Mouse (Mus musculus) ovary, postnatal 10 days (tissue): ENCODE results near the gene Osbpl9.

ENCODE experiments used
- DNase-seq: peaks from one replicate; pipeline ENCODE4 v3.0.0; 2022; ENCODE audit warnings: low spot score

Gene Osbpl9

GRCm38 (mm10) chr4:109201582-109202424 lies at the start of gene Osbpl9:
Osbpl9 (minus strand) TSS chr4:109202272.
- DNase-seq: peak; percentile 94

DNA sequence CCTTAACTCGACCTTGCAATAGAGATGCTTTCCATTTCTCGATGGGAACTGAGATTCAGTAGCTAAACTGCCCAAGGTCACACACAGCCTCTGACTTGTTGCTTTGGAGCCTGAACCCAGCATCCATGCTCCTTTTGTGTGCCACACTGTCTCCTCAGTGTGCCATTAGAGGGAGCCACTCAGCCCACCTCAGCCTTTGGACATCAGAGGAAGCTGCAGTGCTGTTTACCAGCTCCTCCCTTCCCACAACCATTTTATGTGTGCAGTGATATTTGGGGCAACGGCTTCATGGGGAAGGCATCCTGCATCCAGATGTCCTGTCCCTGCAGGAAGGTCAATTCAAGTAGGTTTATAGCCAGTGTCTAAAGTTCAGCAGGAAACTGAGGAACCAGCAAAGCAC lies 49.5 kb upstream of the Osbpl9 start:
- DNase-seq: no peak

DNA sequence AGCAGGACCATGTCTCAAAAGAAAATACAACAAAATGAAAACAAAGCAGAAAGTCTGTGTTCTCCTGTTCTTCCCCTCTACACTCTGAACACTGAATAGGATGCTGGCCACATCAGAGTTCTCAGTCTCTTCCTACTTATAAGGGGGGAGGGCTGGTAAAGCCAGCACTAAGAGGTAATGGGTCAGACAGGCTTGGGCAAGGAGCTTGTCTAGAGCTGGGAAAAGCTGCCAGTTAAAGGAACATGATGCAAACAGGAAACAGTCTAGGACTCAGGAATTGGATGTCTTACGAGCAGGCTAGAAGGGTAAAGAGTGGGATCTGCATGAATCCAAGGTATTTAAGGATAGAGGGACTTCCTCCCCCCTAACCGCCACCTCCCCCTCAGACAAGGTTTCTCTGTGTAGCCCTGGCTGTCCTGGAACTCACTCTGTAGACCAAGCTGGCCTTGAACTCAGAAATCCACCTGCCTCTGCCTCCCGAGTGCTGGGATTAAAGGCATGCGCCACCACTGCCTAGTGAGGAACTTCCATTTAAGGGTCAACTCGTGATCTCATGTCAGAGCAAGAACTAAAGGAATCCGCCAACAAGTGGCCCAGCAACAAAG lies 43.0 kb upstream of the Osbpl9 start:
- no peak for DNase-seq

DNA sequence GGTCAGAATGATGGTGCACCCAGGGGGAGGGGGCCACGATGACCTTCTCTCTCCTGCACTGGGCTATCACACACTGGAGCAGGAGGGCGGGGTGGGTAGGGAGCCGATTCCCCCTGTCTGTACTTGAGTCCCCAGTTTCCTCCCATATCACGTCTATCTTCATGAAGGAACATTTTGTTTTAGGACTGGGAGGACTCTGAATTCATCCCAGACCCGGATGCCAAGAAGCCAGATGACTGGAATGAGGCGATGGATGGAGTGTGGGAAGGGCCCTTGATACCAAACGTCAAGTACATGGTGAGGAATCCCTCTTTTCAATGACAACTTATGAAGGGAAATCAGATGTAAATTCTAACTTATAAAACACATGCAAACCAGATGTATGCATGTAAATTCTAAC lies 42.4 kb upstream of the Osbpl9 start:
- DNase-seq: no peak

- DNase-seq: no peak
Measured at GRCm38 (mm10) chr4:109241934-109242333, 39.9 kb upstream of the Osbpl9 start.

DNA sequence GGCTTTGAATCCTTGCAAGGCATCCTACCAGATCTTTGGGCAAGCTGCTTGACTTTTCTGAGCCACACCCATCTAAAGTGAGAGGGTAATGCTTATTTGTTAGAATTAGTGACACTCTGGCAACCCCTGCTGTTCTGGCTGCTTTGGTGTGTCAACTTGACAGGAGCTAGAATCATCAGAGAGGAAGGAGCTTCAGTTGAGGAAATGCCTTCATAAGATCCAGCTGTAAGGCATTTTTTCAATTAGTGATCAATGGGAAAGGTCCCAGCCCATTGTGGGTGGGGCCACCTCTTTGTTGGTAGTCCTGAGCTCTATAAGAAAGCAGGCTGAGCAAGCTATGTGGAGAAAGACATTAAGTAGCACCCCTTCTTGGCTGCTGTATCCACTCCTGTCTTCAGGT lies 39.1 kb upstream of the Osbpl9 start:
- DNase-seq: no peak

DNA sequence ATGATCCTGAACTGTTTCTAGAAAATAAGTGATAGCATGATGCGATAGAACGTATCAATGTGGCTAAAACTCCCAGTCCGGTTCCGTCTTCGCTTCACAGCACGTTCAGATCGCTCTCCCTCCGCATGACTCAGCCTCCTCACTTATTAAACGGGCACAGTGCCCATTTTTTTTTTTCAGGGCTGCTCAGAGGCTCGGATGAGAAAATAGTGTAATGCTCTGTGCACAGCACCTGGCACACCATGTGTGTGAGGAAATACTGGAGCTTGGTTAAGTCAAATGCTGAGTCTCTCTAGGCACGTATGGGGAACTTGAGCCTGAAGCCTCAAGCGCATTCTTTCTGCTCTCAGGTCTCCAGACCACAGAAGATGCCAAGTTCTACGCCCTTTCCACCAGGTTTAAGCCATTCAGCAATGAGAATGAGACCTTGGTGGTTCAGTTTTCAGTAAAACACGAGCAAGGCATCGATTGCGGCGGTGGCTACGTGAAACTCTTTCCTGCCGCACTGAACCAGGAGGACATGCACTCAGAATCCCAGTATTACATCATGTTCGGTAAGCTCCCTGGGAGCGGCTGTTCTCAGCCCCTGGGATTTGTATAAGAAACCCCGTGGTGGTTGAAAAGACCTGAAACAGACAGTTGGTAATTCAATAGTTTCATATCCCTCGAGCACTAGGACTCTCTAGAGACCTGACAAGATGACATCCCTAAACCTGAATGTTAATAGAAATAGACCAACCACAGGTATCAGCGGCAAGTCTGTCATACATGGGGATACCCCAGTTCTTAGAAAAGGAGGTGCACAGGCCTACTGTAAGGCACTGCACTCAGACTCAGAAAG lies 36.6 kb upstream of the Osbpl9 start:
- no peak for DNase-seq

GRCm38 (mm10) chr4:109236186-109236879 lies 34.3 kb upstream of the Osbpl9 start:
- no peak for DNase-seq

- DNase-seq: no peak
Measured at GRCm38 (mm10) chr4:109234806-109235350, 32.8 kb upstream of the Osbpl9 start.

DNA sequence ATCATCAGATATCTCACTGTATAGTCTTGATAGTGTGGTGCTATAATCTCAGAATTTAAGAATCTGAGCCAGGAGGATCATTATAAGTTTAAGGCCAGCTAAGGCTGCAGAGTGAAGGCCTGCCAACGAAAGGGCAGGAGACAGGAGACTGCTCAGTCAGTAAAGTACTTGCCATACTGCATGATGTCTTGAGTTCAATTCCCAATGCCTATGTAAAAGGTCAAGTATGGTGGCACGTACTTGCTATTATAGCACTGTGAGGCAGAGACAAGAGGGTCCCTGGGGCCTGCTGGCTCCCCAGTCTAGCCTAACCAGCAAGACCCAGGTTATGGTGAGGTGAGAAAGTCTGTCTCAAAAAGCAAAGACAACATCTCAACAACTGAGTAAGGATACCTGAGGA lies 32.1 kb upstream of the Osbpl9 start, which contains the start of gene Calr4:
Calr4 (plus strand) TSS at position 301 of the 400 bp plus-strand sequence.
- DNase-seq: no peak

DNA sequence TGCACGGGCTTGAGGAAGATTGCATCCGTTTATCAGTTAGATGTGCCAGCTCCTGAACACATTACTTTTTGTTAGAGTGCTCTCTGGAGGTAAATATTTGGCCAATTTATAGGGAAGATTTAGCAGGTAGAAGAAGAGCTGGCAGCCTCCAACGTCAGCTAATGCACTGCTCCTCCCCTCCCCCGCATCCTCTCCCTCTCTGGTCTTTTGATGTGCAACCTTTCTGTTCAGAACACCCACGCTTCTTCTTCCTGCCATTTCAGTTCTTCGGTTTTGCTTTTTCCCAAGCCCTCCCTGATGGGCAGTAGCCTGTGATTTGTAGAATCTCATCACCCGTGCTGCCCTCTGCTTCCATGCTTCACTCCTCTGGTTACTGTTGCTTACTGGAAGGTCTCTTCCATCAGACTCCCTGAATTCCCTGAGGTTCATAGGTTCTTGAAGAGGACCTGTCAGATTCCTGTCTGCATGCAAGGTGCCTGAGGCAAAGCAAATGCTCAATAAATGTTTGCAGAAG lies 27.8 kb upstream of the Osbpl9 start:
- DNase-seq: no peak

DNA sequence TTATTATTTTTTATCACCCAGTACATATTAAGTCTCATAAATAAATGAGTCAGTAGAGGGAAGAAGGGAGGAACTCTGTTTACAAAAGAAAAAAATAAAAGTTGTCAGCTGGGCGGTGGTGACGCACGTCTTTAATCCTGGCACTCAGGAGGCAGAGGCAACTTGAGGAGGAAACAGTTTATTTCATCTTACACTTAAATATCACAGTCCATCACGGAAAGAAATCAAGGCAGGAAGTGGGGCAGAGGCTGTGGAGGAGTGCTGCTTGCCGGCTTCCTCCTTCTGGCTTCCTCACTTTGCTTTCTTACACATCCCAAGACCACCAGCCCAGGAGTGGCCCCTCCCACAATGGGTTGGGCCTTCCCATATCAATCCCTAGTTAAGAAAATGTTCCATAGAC lies 24.0 kb upstream of the Osbpl9 start:
- no peak for DNase-seq

GRCm38 (mm10) chr4:109225606-109226005 lies 23.5 kb upstream of the Osbpl9 start:
- no peak for DNase-seq

GRCm38 (mm10) chr4:109224762-109225552 lies 22.9 kb upstream of the Osbpl9 start:
- DNase-seq: peak; percentile 44

DNA sequence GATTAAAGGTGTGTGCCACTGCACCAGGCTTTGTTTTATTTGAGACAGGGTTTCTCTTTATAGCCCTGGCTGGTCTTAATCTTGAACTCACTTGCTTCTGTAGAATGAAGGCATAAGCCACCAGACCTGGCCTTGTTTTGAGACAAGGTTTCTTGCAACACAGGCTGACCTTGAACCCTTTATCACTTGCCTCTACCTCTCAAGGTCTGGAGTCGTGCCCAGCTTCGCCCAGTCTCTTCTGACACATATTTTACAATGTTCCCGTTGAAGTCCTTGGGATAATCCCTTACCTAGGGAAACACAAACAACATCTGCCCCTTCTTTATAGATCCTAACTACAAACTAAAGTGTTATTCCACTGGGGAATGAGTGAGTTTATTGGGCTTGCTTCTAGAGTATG lies 19.9 kb upstream of the Osbpl9 start:
- no peak for DNase-seq

DNA sequence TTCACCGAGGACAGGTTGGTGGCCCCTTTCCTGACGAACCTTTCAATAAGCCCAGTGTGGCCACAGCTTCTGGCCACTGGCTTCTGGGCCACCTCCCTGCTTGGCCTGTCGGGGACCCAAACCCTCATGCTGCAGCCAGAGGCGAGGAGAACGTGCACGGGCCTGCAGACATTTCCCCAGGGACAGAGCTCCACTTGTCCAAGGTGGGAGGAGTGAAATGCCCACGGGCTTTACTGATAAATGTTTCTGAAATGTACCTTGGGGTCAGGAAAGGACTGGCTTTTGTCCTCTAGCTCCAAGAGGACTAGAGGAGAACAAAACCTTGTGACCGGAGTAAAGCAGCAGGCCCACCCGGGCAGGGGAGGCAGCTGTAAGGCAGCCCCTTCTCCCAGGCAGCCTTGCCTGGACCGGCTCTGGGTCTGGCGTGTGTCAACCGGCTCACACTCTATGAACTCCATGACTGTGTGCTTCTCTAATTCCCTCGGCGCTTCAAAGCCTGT lies 18.4 kb upstream of the Osbpl9 start:
- no peak for DNase-seq

DNA sequence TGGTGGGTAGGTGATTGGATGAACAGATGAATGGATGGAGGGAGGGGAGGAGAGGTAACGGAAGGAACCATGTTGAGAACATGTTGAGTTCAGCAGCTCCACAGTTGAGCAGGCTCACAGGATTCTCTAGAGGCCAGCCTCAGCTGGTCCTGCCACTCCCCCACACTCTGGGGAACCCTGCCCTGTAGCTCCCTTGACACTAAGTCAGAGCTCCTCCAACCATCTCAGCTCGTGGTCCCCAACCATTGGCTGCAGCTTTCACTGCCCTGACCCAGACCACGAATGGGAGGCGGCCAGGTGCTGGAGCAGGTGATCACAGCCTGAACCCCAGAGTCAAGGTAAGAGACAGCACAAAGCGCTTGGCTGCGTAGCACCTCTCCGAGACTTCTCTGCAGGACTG lies 15.9 kb upstream of the Osbpl9 start:
- no peak for DNase-seq

- no peak for DNase-seq
Measured at GRCm38 (mm10) chr4:109213986-109214385, 11.9 kb upstream of the Osbpl9 start.

DNA sequence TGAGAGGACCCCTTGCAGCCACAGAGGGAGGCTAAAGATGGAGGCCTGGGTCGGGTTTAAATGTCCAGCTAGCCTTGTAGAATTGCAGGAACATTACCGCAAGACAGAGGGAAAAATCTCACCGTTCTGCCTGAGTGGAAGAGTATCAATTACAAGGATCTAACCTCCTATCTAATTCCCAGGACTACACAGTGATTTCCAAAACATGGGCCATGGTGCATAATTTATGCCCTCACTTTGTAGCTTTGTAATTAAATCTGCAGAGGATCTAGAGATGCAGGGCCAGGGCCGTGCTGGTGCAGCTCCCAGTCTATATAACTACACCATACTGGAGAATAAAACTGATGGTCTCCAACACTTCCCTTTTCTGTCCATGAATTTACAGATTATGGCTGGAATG lies 8.8 kb upstream of the Osbpl9 start:
- no peak for DNase-seq

DNA sequence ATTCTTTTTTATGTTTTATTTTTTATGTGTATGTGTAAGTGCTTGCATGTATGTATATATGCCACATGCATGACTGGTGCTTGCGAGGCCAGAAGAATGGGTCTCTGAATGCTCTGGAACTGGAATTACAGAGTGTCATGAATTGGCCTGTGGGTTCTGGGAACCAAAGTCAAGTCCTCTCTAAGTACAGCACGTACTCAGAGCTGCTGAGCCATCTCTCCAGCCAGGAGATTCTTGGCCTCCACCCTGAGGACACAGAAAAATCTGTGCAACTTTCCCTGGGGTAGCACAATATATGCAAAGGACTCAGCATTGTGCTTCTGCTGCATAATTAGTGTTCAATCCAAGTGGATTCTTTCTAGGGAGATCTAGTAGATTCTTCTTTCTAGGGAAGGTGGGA lies 8.2 kb upstream of the Osbpl9 start:
- no peak for DNase-seq

DNA sequence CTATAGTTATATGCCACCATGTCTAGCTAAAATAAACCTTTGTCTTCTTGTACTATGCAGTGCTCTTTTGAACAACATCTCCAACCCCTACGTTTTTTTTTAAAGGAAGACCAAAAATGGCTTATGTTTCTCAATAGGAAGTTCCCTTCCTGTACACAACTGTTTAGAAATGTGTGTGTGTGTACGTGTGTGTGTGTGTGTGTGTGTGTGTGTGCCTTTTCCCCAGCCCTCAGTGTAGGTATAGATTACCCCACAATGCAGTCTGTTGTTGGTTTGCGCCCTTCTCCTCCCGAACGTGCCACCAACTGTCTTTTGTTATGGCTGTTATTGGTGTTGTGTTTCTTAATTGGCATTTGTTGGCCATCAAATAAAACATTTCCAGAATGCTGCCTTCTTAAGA lies 5.5 kb upstream of the Osbpl9 start:
- DNase-seq: no peak
